Mouse (Mus musculus) thymus, adult 2 months (tissue): ENCODE data around the gene Eif4e3.

Experiments used
- CTCF ChIP-seq: fragments of 200-500 bp; IDR thresholded peaks from 2 replicates; pipeline ENCODE4 v1.5.1; 2012; ENCODE audit warnings: mild to moderate bottlenecking, control low read depth, low read length, moderate library complexity, borderline replicate concordance; ENCODE audit not compliant: control insufficient read depth, poor library complexity, insufficient read depth; ENCODE audit errors: extremely low read depth
- POLR2A ChIP-seq: fragments of 200-500 bp; IDR thresholded peaks from 2 replicates; pipeline ENCODE4 v1.6.1; 2012; ENCODE audit warnings: mild to moderate bottlenecking, low read length, control low read depth, moderate library complexity; ENCODE audit not compliant: control insufficient read depth, poor library complexity, insufficient read depth; ENCODE audit errors: extremely low read depth

DNA sequence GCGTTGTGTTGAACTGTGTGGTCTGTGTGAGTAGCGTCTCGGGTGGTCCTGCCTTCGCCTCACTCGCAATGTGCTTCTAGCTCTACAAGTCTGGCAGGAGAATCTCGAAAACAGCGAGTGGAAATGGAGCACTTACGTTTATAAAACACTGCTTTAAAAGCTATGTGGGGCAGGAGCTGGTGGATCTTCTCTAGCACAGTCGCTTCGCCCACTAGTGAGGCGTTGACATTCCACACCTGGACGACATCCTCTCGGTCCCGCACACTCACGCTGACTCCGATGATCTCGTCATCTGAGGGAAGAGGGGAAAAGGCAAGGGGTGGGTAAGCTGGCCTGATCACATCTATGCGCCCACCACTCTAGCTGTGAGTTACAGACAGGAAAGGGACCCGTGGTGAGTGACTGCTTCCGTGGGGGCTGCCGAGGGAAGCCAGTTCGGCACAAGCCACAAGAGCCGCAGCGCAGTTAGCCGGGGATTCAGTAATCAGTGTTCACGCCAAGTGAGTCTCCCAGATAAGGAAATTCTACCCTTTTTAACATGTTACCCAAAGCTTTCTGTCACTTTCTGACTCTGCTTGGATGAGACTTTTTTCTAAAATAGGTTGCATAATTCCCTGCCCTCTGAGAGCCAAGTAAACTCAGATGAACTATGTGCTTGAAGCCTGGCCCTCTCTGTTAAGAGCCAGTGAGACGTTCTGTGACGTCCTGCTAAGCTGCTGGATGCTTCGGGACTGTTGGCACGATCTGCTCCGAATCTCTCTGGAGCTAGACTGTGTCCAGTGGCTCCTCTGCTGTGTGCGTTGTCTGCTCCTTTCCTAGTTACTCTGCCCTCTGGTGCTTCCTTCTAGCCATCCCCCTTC is 34.2 kb downstream of the Eif4e3 start:
- TF ChIP-seq CTCF (no peak), POLR2A (no peak)
